Mouse (Mus musculus): ENCODE results near the gene Ccnd1.

- no peak for TF ChIP-seq CTCF (IDR thresholded peaks at IDR 0.05; ENCODE audit: insufficient read depth, low read length)
- TF ChIP-seq POLR2A (IDR thresholded peaks at IDR 0.05; ENCODE audit: borderline replicate concordance, extremely low read depth, low read depth, low read length): no peak
Measured at GRCm38 (mm10) chr7:144933796-144934195, 5.9 kb downstream of the Ccnd1 start.
